Mouse (Mus musculus) kidney, adult 10 weeks (tissue): Measurements from ENCODE around the gene Hoxb8. TPM values are rescaled to one million over a fixed set of nuclear protein-coding genes. Genes with fewer than 3 reads are reported as not detected.

Experiments
- polyA plus RNA-seq: library from polyadenylated mRNA; stranded (reverse); fragments of 350-450 nt; fragmentation: Illumina TruSeq; extraction: RNeasy Lipid Tissue Mini Kit (QIAGEN cat#74804); gene quantifications from one replicate; pipeline ENCODE4 v1.2.3, GENCODE M21; 2014; ENCODE audit warnings: low read depth, low replicate concordance

Hoxb8 gene
- polyA plus RNA-seq, result 14.3 TPM

DNA sequence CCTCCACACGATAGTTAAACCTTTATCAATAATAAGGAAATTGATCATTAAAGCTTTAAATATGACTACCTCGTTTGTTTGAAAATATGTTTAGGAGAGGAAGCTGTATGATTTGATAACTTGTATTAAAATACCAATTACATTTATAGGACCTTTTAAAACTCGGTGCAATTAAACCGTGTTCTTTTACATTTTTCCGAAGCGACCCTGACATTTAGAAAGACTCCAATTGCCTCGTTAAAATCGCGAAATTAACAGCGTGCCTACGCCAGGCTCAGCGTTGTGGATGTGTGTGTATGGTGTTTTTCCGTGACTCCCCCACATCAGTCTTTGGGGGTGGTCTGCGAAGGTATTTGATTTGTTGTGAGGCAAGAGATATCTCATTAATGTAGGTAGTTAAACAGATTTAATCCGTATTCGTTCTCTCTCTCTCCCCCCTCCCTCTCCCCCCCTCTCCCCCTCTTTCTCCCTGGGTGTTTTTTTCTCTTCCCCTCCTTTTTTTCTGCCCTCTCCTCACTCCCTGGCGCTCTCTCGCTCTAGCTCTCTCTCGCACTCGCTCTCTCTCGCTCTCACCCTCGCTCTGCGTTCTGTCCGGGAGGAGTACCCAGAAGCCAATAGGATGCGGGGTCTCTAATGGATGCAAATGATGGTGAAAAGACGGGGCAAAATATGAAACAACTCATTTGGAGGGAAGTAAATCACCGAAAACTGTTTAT lies at the start of gene Hoxb8:
Hoxb8 (plus strand) TSS at position 51 of the 716 bp plus-strand sequence.

DNA sequence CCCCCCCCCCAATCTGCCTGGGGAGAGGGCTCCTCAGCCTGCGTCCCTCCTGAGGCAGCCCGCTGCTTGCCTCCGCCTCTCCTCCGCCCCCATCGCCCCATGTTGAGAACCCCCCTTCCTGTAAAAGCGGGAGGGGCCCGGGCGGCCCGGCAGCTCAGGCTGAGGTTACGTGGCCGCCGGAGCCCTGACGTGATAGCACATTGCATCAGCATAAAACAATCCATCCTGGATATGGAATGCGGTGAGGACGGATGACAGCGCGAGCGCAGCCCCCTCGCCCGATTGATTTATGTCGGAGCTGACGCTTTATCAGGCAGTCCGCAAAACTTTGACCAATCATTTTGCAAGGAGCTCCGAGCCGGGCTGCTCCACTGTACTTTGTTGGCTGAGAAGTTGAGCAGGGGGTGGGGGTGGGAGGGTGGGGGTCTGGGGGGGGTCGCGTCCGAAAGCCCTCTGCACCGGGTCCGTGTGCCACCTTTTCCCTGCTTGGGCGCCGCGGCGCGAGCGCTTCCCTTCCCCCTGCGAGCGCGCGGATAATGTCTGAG lies 10.6 kb upstream of the Hoxb8 start, which contains the start of gene Hoxb9:
Hoxb9 (plus strand) TSS at position 462 of the 545 bp plus-strand sequence.

DNA sequence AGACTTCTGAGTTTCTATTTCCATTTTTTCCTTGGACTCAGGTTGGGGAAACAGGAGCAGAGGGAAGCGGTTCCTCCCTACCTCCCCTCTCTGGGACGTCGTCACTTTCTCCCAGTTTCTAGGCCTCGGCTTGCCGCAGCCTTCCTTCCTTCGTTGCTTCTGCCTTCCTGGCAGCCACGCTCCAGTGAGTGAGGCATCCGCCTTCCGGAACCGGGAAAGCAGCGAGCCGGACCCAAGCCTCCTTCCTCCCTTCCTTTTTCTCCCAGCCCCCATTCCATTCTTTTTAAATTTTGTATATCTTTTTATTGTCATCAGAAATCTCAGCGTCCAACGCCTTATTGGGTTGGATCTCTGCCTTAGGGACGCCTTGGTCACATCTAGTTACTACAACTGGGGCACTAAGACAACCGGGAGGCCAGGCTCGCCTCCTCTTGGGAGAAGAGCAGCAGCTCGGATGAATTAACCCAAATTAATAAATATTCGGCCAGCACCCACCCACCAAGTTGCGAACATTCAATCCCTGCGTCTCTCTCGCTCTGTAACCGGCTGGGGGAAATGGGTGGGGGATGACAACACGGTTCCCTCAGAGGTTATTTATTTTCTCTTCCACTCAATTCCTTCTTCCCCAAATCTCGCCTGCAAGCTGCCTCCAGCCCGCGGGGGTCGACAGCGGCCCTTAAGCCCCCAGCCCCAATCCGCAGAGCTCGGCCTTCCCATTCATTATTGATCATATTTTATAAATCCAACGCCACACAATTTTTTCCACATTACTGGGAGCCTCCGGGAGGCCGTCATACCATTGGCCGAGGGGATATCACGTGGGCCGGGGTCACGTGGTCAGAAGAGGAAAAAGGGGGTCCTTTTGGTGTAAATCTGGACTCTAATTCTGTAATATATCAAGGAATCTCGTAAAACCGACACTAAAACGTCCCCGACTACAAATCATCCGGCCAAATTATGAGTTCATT lies 4.3 kb downstream of the Hoxb8 start, which contains the start of gene Hoxb7:
Hoxb7 (plus strand) TSS at position 853 of the 968 bp plus-strand sequence.

GRCm38 (mm10) chr11:96291681-96292564 lies 10.2 kb downstream of the Hoxb8 start, which contains the start of gene Hoxb6:
Hoxb6 (plus strand) TSS chr11:96292476.

GRCm38 (mm10) chr11:96303151-96304099 lies 21.7 kb downstream of the Hoxb8 start, which contains the start of gene Hoxb5:
Hoxb5 (plus strand) TSS chr11:96303336.

GRCm38 (mm10) chr11:96317608-96318367 lies 36.1 kb downstream of the Hoxb8 start, which contains the start of gene Hoxb4:
Hoxb4 (plus strand) TSS chr11:96318267.

GRCm38 (mm10) chr11:96323154-96323553 lies 41.4 kb downstream of the Hoxb8 start, which contains the start of gene Hoxb3:
Hoxb3 (plus strand) TSS chr11:96323326.

Other genes with a start within 250 kb of the Hoxb8 start
- 19.2 TPM for gene Snf8, start 247.0 kb upstream of the Hoxb8 start, polyA plus RNA-seq
- 22.4 TPM for gene Ube2z, start 216.5 kb upstream of the Hoxb8 start, polyA plus RNA-seq
- 6.9 TPM for gene Atp5g1, start 206.2 kb upstream of the Hoxb8 start, polyA plus RNA-seq
- not detected for gene Calcoco2, start 169.9 kb upstream of the Hoxb8 start, polyA plus RNA-seq
- not detected for gene Ttll6, start 148.1 kb upstream of the Hoxb8 start, polyA plus RNA-seq
- not detected for gene Hoxb13, start 87.6 kb upstream of the Hoxb8 start, polyA plus RNA-seq
- gene Hoxb9, start 10.4 kb upstream of the Hoxb8 start, polyA plus RNA-seq, result 56.4 TPM
- 54.4 TPM for gene Hoxb7, start 4.7 kb downstream of the Hoxb8 start, polyA plus RNA-seq
- gene Hoxb6, start 10.6 kb downstream of the Hoxb8 start, polyA plus RNA-seq, result 12.8 TPM
- gene Hoxb5, start 21.4 kb downstream of the Hoxb8 start, polyA plus RNA-seq, result 3.0 TPM
- gene Hoxb4, start 36.4 kb downstream of the Hoxb8 start, polyA plus RNA-seq, result 7.2 TPM
- 10.2 TPM for gene Hoxb3, start 41.4 kb downstream of the Hoxb8 start, polyA plus RNA-seq
- gene Hoxb2, start 68.6 kb downstream of the Hoxb8 start, polyA plus RNA-seq, result 17.1 TPM
- gene Hoxb1, start 83.8 kb downstream of the Hoxb8 start, polyA plus RNA-seq, result not detected
- gene Skap1, start 182.7 kb downstream of the Hoxb8 start, polyA plus RNA-seq, result 1.2 TPM